ENCODE assay signal across 12 mouse cellular contexts in the genomic region with DNA sequence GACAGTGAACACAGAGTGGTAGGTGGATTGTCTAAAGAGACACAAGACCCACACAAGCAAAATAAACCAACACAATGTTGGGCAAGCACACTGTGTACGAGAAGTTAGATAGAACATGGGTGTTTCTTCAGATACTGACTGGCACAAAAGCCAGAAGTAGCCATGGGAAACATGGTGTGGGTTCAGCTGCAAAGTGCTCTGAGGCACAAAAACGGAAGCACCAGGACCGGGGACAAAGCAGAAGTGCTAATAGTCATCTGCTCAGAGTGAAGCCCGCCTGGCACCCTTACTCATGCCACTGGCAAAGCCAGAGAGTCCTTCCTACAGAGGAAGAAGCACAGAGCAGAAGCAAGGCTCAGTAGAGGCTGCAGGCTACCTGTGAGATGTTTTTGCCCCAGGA.
DNase-seq lines count a peak whose midpoint lies in the region; ATAC-seq lines count a peak whose summit lies in the region.
"Had no signal": no experiment of that assay in that cellular context is flagged by ENCODE, and none has a peak within 500 bp of the region (broad histone marks: within the 10 kb centered on the region; RNA-seq: fewer than 3 reads in every experiment).

No protein-coding gene starts in this region.

- ATAC-seq in hematopoietic stem cell, adult 5-6 weeks (replicated peaks in 1 of 2; ENCODE audit: insufficient read depth in 1 of 2, low FRiP score in 2 of 2, low TSS enrichment in 1 of 2, low read depth in 1 of 2, poor library complexity in 2 of 2, severe bottlenecking in 2 of 2) = peak; percentile 76 to 89
- ATAC-seq in megakaryocyte-erythroid progenitor cell, adult 5-6 weeks (replicated peaks; ENCODE audit: low FRiP score, low TSS enrichment, poor library complexity, severe bottlenecking) = no peak
- ATAC-seq: intestine, postnatal 0 days had no signal

- peak; percentile 96 for DNase-seq in heart, adult 11 months
- no peak for DNase-seq in heart, adult 8-10 months (ENCODE audit: low spot score)
- DNase-seq in 416B (ENCODE audit: low read depth) = peak; percentile 35
- peak; percentile 78 for DNase-seq in monocyte, adult 2 months (ENCODE audit: low read depth in 1 of 2, low spot score in 2 of 2)
- no peak for DNase-seq in cerebellum, postnatal 14 days
- no peak for DNase-seq in ovary, postnatal 10 days (ENCODE audit: low spot score)
- DNase-seq: adrenal gland, adult 2 months; cerebellum, postnatal 10 days; kidney, postnatal 14 days had no signal

Comparison
In these comparisons a context has a peak if more than half of its experiments do, and no peak if none do; other contexts are left out.
1. DNase-seq: peak in heart, adult 11 months (single experiment), 416B (single experiment) and monocyte, adult 2 months (2 of 2); none in heart, adult 8-10 months (single experiment), cerebellum, postnatal 14 days (0 of 2) and ovary, postnatal 10 days (single experiment).